8 mouse cellular contexts compared by ENCODE assay signal in genomic region chr11:30209495-30209894, GRCm38 (mm10). TPM values are rescaled to one million over a fixed set of nuclear protein-coding genes. Genes with fewer than 3 reads are reported as not detected.
DNase-seq lines count a peak whose midpoint lies in the region; ATAC-seq and TF ChIP-seq lines count a peak whose summit lies in the region.

No protein-coding gene starts in this region.

- 7% methylated on average over 4 of the region's 4 CpGs for WGBS in lung, embryonic 15.5 days
- WGBS in kidney, adult 2 months, result 3% methylated on average over 4 of the region's 4 CpGs

- peaks cover 47% of the 10 kb centered on the region for H3K4me1 ChIP-seq in lung, embryonic 15.5 days
- H3K4me1 ChIP-seq in kidney, adult 2 months (ENCODE audit: control insufficient read depth, insufficient read depth, low read length), result peaks cover 76% of the 10 kb centered on the region

- no peak for TF ChIP-seq CTCF in kidney, adult 2 months (conservative IDR thresholded peaks at IDR 0.05; ENCODE audit: insufficient read depth, insufficient read length, low read depth, low read length)

- H3K9me3 ChIP-seq in lung, embryonic 15.5 days, result no peaks in the 10 kb centered on the region

- peak; percentile 74 to 91 for DNase-seq in adrenal gland, adult (ENCODE audit: inconsistent age in 2 of 2, low spot score in 1 of 2)
- DNase-seq in adrenal gland, postnatal 4 days (ENCODE audit: low spot score in 2 of 2), result no peak
- DNase-seq in lung, postnatal 14 days, result no peak
- DNase-seq in kidney, adult 2 months, result peak; percentile 96
- peak; percentile 64 for DNase-seq in skeletal muscle tissue, adult 2 months (ENCODE audit: low read depth, low spot score)
- no peak for DNase-seq in embryo, embryonic 9.5 days (ENCODE audit: extremely low spot score)
- no peak for DNase-seq in layer of hippocampus, postnatal 10 days (ENCODE audit: low spot score in 2 of 2)

- H3K36me3 ChIP-seq in lung, embryonic 15.5 days, result peaks cover 6% of the 10 kb centered on the region
- H3K36me3 ChIP-seq in kidney, adult 2 months (ENCODE audit: control insufficient read depth, insufficient read depth, low read length), result peaks cover 7% of the 10 kb centered on the region

- no peak overlapping the region for H3K9ac ChIP-seq in lung, embryonic 15.5 days

- H3K27ac ChIP-seq in lung, embryonic 15.5 days, result peak overlapping the region; percentile 47
- H3K27ac ChIP-seq in kidney, adult 2 months (ENCODE audit: insufficient read depth, low read depth, low read length), result peak overlapping the region; percentile 66

- no peak overlapping the region for H3K4me3 ChIP-seq in lung, embryonic 15.5 days
- no peak overlapping the region for H3K4me3 ChIP-seq in kidney, adult 2 months (ENCODE audit: insufficient read depth, low read depth, low read length)

- ATAC-seq in lung, embryonic 15.5 days (ENCODE audit: borderline replicate concordance, extremely low read depth, low FRiP score, low TSS enrichment), result peak; percentile 49; the same call in 1 of the 2 replicates

- TF ChIP-seq POLR2A in kidney, adult 2 months (IDR thresholded peaks at IDR 0.05; ENCODE audit: low read depth, low read length), result no peak

- H3K27me3 ChIP-seq in lung, embryonic 15.5 days, result no peaks in the 10 kb centered on the region
- no peaks in the 10 kb centered on the region for H3K27me3 ChIP-seq in kidney, adult 2 months (replicated peaks; ENCODE audit: control insufficient read depth, insufficient read depth, low read length)

- H3K4me2 ChIP-seq in lung, embryonic 15.5 days, result no peak overlapping the region

RNA-seq across cellular contexts. Expression of gene Sptbn1, which starts 58.5 kb away (rescaled TPM):
- total RNA-seq in adrenal gland, postnatal 4 days (2021), result 100 to 1,000 TPM; 275 to 318 TPM
- 155 and 163 TPM in 2 replicates for polyA plus RNA-seq in lung, embryonic 15.5 days (2015; fragmentation: Nextera tagmentation; extraction: Ambion mirVana)
- 118 and 140 TPM in 2 replicates for polyA plus RNA-seq in kidney, adult 2 months (2012; rRNA removed)
- 100 to 1,000 TPM; 682 to 697 TPM for total RNA-seq in layer of hippocampus, postnatal 10 days (2021)

Comparison
In these comparisons a context has a peak if more than half of its experiments do, and no peak if none do; other contexts are left out.
1. DNase-seq: peak in adrenal gland, adult (2 of 2), kidney, adult 2 months (single experiment) and skeletal muscle tissue, adult 2 months (single experiment); none in adrenal gland, postnatal 4 days (0 of 2), lung, postnatal 14 days (single experiment), embryo, embryonic 9.5 days (single experiment) and layer of hippocampus, postnatal 10 days (0 of 2).